Mouse (Mus musculus): ENCODE results near the gene Nol3. TPM values are rescaled to one million over a fixed set of nuclear protein-coding genes. Genes with fewer than 3 reads are reported as not detected.
A peak's percentile ranks its signal among the peaks of the same experiment; 100 is the strongest.
"Not testable (repeated sequence)": the region's sequence is repeated elsewhere in the genome, so short reads cannot be mapped to it uniquely, and the experiment has no call there.

Nol3 gene
- total RNA-seq, 2 experiments from 2014 or later = 23.9 to 26.0 TPM

- intact Hi-C loops (cut with DNase I) = no loop called here
- DNase-seq = peak in 1 of 2 experiments; percentile 53
These were observed 7.1 kb downstream of the Nol3 start for GRCm38 (mm10) chr8:105283074-105283473.

- intact Hi-C loops (cut with DNase I) = loop anchor here (5.0 kb wide), 1 partner anchor 33 kb away; no protein-coding TSS in a partner anchor
- no peak for DNase-seq
These were observed 9.6 kb downstream of the Nol3 start for GRCm38 (mm10) chr8:105285514-105285913.

GRCm38 (mm10) chr8:105286907-105287306, 11.0 kb downstream of the Nol3 start:
- intact Hi-C loops (cut with DNase I) = loop anchor here (5.0 kb wide), 1 partner anchor 35 kb away; no protein-coding TSS in a partner anchor

GRCm38 (mm10) chr8:105288231-105288630, 12.3 kb downstream of the Nol3 start:
- DNase-seq = no peak
- intact Hi-C loops (cut with DNase I) = loop anchor here (5.0 kb wide), 1 partner anchor 36 kb away; no protein-coding TSS in a partner anchor

More at GRCm38 (mm10) chr8:105286907-105287306, 11.0 kb downstream of the Nol3 start:
- no peak for DNase-seq

GRCm38 (mm10) chr8:105288958-105289732, 13.2 kb downstream of the Nol3 start:
- intact Hi-C loops (cut with DNase I) = loop anchor here (5.0 kb wide), 1 partner anchor 37 kb away; no protein-coding TSS in a partner anchor
- peak; percentile 87 to 90 for DNase-seq

GRCm38 (mm10) chr8:105289805-105290460, 14.0 kb downstream of the Nol3 start, which contains the start of gene 4931428F04Rik:
Gene 4931428F04Rik (minus strand): TSS chr8:105289864.
- no peak for DNase-seq
- intact Hi-C loops (cut with DNase I) = loop anchor here (5.0 kb wide), 1 partner anchor 38 kb away; no protein-coding TSS in a partner anchor

- peak; percentile 79 to 89 for DNase-seq
- intact Hi-C loops (cut with DNase I) = no loop called here
These were observed 14.8 kb downstream of the Nol3 start for GRCm38 (mm10) chr8:105290554-105291314.

- DNase-seq; intact Hi-C loops (cut with DNase I): not testable (repeated sequence)
These were observed 15.4 kb downstream of the Nol3 start for GRCm38 (mm10) chr8:105291364-105291763.

- DNase-seq; intact Hi-C loops (cut with DNase I): not testable (repeated sequence)
These were observed 15.9 kb downstream of the Nol3 start for GRCm38 (mm10) chr8:105291802-105292201.

GRCm38 (mm10) chr8:105292471-105292870, 16.5 kb downstream of the Nol3 start:
- intact Hi-C loops (cut with DNase I) = no loop called here
- no peak for DNase-seq

- intact Hi-C loops (cut with DNase I) = no loop called here
- DNase-seq = no peak
These were observed 17.5 kb downstream of the Nol3 start for GRCm38 (mm10) chr8:105293405-105293804.

GRCm38 (mm10) chr8:105294776-105295175, 18.8 kb downstream of the Nol3 start:
- intact Hi-C loops (cut with DNase I) = no loop called here
- DNase-seq = no peak

GRCm38 (mm10) chr8:105295256-105295655, 19.3 kb downstream of the Nol3 start:
- intact Hi-C loops (cut with DNase I) = no loop called here
- DNase-seq = no peak

GRCm38 (mm10) chr8:105295895-105296573, 20.1 kb downstream of the Nol3 start, which contains the start of gene Exoc3l:
Gene Exoc3l (minus strand): TSS chr8:105296101.
- intact Hi-C loops (cut with DNase I) = no loop called here

GRCm38 (mm10) chr8:105297511-105298192, 21.7 kb downstream of the Nol3 start, which contains the start of gene E2f4:
Gene E2f4 (plus strand): TSS chr8:105297663.
- DNase-seq = peak; percentile 83 to 88
- intact Hi-C loops (cut with DNase I) = no loop called here

More at GRCm38 (mm10) chr8:105295895-105296573, 20.1 kb downstream of the Nol3 start, which contains the start of gene Exoc3l:
- no peak for DNase-seq

GRCm38 (mm10) chr8:105298351-105299252, 22.7 kb downstream of the Nol3 start:
- intact Hi-C loops (cut with DNase I) = no loop called here
- no peak for DNase-seq

GRCm38 (mm10) chr8:105299962-105300361, 24.0 kb downstream of the Nol3 start:
- no peak for DNase-seq
- intact Hi-C loops (cut with DNase I) = no loop called here

GRCm38 (mm10) chr8:105303396-105303795, 27.5 kb downstream of the Nol3 start:
- intact Hi-C loops (cut with DNase I) = no loop called here
- DNase-seq = no peak

Data from gastrocnemius, postnatal 36 days (tissue).